Mouse (Mus musculus): ENCODE measurements around the gene Nudt9.

- TF ChIP-seq CTCF (IDR thresholded peaks at IDR 0.05; ENCODE audit: borderline replicate concordance, extremely low read depth, insufficient read depth, insufficient read length) (no peak), POLR2A (IDR thresholded peaks at IDR 0.05; ENCODE audit: borderline replicate concordance, extremely low read depth, insufficient read depth, insufficient read length, poor library complexity, severe bottlenecking) (no peak)
Observed at GRCm38 (mm10) chr5:104062773-104063551, 16.9 kb downstream of the Nudt9 start.

All from brain, embryonic 14.5 days (tissue).